Mouse (Mus musculus): ENCODE data around the gene Acot1.
"Not testable (repeated sequence)": the region's sequence is repeated elsewhere in the genome, so short reads cannot be mapped to it uniquely, and the experiment has no call there.

Gene Acot1

GRCm38 (mm10) chr12:84020528-84020927 lies 11.2 kb downstream of the Acot1 start:
- peak; percentile 73 to 86 for DNase-seq (ENCODE audit: low spot score in 2 of 2)

GRCm38 (mm10) chr12:84022266-84022665 lies 13.0 kb downstream of the Acot1 start:
- not testable (repeated sequence) for DNase-seq (ENCODE audit: low spot score in 2 of 2)

GRCm38 (mm10) chr12:84023052-84023745 lies 13.9 kb downstream of the Acot1 start:
- no peak for DNase-seq (ENCODE audit: low spot score in 2 of 2)

GRCm38 (mm10) chr12:84025888-84026287 lies 16.6 kb downstream of the Acot1 start:
- DNase-seq (ENCODE audit: low spot score in 2 of 2): no peak

- DNase-seq (ENCODE audit: low spot score in 2 of 2): not testable (repeated sequence)
These were observed 19.0 kb downstream of the Acot1 start for GRCm38 (mm10) chr12:84028328-84028727.

- not testable (repeated sequence) for DNase-seq (ENCODE audit: low spot score in 2 of 2)
These were observed 19.8 kb downstream of the Acot1 start for GRCm38 (mm10) chr12:84029043-84029442.

GRCm38 (mm10) chr12:84030659-84031332 lies 21.5 kb downstream of the Acot1 start:
- DNase-seq (ENCODE audit: low spot score in 2 of 2): peak; percentile 69 to 77

GRCm38 (mm10) chr12:84032854-84033253 lies 23.6 kb downstream of the Acot1 start:
- no peak for DNase-seq (ENCODE audit: low spot score in 2 of 2)

GRCm38 (mm10) chr12:84033302-84033701 lies 24.0 kb downstream of the Acot1 start:
- not testable (repeated sequence) for DNase-seq (ENCODE audit: low spot score in 2 of 2)

- DNase-seq (ENCODE audit: low spot score in 2 of 2): no peak
These were observed 24.8 kb downstream of the Acot1 start for GRCm38 (mm10) chr12:84034108-84034507.

- peak in 1 of 2 experiments; percentile 42 for DNase-seq (ENCODE audit: low spot score in 2 of 2)
These were observed 29.0 kb downstream of the Acot1 start, which contains the start of gene Acot4 for GRCm38 (mm10) chr12:84038241-84038640. Gene Acot4 (plus strand): TSS chr12:84038379.

GRCm38 (mm10) chr12:84038691-84039111 lies 29.4 kb downstream of the Acot1 start, which contains the start of gene Gm49366:
Gene Gm49366 (plus strand): TSS chr12:84038935.
- peak in 1 of 2 experiments; percentile 31 for DNase-seq (ENCODE audit: low spot score in 2 of 2)

- DNase-seq (ENCODE audit: low spot score in 2 of 2): no peak
These were observed 33.0 kb downstream of the Acot1 start for GRCm38 (mm10) chr12:84042248-84042647.

- DNase-seq (ENCODE audit: low spot score in 2 of 2): no peak
These were observed 34.8 kb downstream of the Acot1 start for GRCm38 (mm10) chr12:84044045-84044444.

GRCm38 (mm10) chr12:84046906-84047305 lies 37.6 kb downstream of the Acot1 start:
- no peak for DNase-seq (ENCODE audit: low spot score in 2 of 2)

GRCm38 (mm10) chr12:84050744-84051143 lies 41.5 kb downstream of the Acot1 start:
- not testable (repeated sequence) for DNase-seq (ENCODE audit: low spot score in 2 of 2)

GRCm38 (mm10) chr12:84051937-84052474 lies 42.7 kb downstream of the Acot1 start, which contains the start of gene Acot3:
Gene Acot3 (plus strand): TSS chr12:84052144.
- DNase-seq (ENCODE audit: low spot score in 2 of 2): no peak

GRCm38 (mm10) chr12:84052609-84053008 lies 43.3 kb downstream of the Acot1 start:
- no peak for DNase-seq (ENCODE audit: low spot score in 2 of 2)

- no peak for DNase-seq (ENCODE audit: low spot score in 2 of 2)
These were observed 43.9 kb downstream of the Acot1 start for GRCm38 (mm10) chr12:84053173-84053572.

- no peak for DNase-seq (ENCODE audit: low spot score in 2 of 2)
These were observed 44.5 kb downstream of the Acot1 start for GRCm38 (mm10) chr12:84053679-84054391.

GRCm38 (mm10) chr12:84060946-84061345 lies 51.7 kb downstream of the Acot1 start:
- no peak for DNase-seq (ENCODE audit: low spot score in 2 of 2)

- no peak for DNase-seq (ENCODE audit: low spot score in 2 of 2)
These were observed 53.0 kb downstream of the Acot1 start for GRCm38 (mm10) chr12:84062336-84062735.

All from urinary bladder, postnatal 36 days (tissue).